Mouse (Mus musculus): ENCODE measurements around the gene Htr3b.

GRCm38 (mm10) chr9:48889093-48889492, 75.7 kb downstream of the Htr3b start:
- TF ChIP-seq CTCF (IDR thresholded peaks at IDR 0.05; ENCODE audit: borderline replicate concordance, control insufficient read depth, extremely low read depth, insufficient read depth, low read length, poor library complexity) = no peak
- no peak for TF ChIP-seq POLR2A (IDR thresholded peaks at IDR 0.05; ENCODE audit: control insufficient read depth, extremely low read depth, insufficient read depth, low read length, poor library complexity)

Data from thymus, adult 2 months (tissue).